Mouse (Mus musculus): ENCODE results near the gene Desi1.

Gene Desi1

DNA sequence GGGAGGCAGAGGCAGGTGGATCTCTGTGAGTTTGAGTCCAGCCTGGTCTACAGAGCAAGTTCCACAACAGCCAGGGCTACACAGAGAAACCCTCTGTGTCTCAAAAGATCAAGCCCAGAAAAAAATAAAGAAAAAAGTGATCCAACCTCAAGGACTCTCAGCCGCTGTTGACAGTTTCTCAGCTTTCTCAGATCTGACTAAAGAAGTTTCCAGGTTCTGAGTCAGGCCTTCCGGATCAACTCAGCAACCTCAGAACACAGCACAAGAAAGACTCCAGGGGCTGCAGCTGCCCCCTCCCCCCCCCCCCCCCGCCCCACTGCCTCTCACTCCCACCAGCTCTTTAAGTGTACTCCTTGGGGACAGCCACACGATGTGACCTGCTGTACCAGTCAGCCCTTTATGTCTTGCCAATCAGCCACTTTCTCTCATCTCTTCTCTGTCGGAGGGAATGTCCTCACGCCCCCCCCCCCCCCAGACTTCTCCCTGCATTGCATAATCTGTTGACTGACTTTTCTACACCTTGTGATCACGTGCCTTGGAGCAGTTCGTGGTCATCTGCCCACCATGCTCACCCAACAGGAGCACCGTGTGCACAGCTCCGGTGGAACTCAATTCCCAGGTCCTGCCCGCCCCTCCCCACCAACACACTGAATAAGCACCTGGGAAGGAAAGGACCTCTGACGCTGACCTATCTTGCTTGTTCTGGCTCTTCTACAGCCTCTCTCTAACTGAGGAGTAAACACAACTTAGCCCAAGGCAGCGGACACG lies 67.4 kb downstream of the Desi1 start:
- DNase-seq (ENCODE audit: low spot score): no peak

DNA sequence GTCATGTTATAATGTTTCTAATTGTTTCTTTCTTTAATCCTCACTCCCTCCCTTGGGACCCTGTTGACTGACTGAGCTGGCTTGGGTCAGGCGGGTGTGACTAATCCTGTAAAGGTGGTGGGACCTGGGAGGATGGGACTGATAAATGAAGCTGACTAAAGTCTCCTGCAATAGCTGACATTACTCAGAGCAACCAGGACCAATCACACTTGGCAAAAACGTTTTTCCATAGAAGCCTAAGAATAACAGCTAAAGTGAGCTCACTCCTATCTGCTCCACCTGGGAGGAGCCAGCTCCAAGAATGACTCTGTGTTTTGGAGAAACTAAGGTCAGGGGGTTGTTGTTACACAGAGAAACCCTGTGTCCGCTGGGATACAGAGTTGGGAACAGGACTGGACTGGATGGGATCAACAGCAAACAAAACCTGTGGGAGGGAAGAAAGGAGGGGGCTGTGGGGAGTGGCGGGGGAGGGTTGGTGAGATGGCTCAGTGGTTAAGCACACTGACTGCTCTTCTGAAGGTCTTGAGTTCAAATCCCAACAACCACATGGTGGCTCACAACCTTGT lies 68.6 kb downstream of the Desi1 start:
- DNase-seq (ENCODE audit: low spot score): no peak

DNA sequence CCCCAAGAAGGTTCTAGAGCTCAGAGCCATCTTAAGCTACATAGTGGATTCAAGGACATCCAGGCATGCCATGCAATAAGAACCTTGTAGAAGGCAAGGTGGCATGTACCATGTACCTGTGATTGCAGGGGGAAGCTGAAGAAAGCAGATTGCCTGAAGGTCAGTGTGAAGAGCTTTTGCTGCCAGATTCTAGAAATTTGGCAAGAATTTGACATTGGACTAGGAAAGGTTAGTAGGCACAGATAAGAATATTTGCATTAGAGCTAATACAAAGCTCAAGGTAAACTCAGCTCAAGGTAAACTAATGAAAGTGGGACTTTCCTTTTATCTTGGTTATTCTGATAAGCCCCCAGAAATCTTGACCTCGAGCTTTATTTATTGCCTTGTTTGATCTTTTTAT lies 69.4 kb downstream of the Desi1 start:
- DNase-seq (ENCODE audit: low spot score): no peak

DNA sequence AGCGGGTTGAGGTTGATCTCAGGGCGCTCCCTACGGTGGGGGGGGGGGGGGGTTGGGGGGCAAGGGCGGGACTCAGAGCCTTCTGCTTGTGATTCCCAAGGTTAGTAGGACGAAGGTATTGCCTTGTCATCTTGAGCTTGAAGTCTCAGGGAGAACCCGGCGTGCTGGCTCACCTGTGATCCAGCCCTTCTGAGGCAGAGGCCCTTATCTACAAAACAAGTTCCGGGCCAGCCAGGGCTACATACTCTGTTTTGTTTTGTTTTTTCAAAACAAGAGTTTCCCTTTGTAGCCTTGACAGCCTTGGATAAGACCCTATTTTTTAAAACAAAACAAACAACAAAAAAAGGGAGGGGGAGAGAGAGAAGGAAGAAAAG lies 72.6 kb downstream of the Desi1 start:
- no peak for DNase-seq (ENCODE audit: low spot score)

DNA sequence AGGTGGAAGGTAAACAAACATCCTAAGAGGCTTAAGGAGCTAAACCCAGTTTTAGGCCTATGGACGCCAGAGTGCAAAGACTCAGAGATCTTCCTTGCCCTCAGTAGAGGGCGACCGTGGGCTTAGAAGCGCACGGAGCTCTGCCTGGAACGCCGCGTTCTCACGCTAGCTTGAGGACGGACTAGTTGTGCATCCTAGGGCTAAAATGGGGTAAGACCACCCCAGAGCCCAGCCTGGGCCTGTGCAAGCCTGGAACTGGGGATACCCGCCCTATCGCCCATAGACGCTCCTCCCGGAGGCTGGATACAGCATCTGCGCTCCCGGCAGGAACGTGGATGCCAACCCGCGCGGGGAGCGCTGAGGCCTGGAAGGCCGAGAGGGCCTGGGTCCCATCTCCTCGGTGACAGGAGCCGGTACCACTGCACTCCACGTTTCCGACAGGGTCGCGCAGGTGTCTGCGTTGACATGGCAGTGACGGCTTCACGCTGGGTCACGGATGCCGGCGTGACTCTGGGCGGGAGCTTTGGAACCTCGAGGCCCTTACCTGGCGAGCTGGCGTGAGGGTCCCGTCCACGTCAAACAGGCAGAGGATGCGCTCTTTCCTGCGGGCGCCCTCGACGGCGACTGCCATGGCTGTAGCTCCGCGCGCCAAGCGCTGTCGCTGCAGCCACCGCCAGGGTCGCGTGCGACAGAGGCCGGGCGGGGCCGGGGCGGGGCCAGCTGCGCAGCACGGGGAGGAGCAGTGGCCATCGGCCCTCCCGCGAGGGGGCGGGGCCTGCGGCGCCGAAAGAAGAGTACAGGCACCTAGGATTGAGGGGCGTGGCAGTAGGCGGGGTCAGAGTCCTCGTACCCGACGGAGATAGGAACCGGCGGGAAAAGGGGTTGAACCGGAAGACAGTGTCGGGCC lies 73.2 kb downstream of the Desi1 start, which contains the start of gene Pmm1:
Pmm1 (minus strand) TSS at position 760 of the 907 bp plus-strand sequence.
- peak; percentile 84 for DNase-seq (ENCODE audit: low spot score)

DNA sequence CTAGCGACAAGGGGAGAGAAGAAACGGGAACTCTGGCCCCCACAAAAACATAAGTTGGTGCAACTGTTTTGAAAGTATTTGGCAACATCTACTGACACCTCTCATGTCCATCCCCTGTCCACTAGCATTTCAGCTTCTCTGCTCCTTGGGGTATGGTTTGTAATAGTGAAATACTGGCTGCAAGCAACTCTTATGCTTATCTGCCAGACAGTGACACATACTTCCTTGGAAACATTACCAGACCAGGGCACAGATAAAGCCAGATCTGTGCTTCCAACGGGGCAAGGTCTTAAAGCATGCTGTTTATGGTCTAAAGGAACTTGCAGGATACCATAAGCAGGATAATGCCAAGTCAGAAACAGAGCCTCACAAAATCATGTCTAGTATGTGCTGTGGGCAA lies 74.8 kb downstream of the Desi1 start:
- no peak for DNase-seq (ENCODE audit: low spot score)

DNA sequence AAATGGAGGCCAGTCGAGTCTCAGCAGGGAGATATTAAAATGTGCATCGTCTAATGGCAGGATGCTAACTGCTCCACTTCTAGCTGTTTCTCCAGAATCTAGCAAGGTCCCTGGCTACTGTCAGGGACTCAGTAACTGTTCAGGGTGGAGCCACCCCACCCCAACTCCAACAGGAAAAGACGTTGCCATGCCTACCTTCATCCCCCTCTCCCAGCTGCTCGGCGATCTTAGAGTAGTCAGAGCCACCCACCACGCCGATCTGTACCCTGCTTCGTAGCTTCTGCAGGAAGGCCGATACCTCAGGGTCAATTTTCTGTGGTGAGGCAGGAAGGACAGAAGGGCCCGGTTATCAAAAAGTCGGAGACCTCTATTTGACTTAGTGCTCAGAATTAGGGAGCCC lies 76.1 kb downstream of the Desi1 start:
- DNase-seq (ENCODE audit: low spot score): no peak

DNA sequence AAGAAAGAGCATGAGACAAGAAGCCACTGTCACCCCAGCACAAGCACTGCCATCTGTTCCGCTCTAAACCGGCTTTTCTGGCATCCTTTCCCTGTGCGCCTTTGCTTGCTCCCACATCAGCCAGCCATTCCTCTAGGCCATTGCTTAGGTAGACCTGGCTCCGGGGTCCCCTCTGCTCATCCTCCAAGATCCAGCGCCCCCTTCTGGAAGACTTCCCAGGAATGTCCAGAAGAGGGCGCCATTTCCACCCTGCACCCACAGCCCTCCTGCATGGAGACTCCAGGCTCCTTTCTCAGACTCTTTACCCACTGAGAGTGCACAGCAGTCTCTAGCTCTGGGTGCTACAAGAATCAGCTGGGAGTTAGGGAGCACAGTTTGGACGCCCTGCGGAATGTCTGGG lies 77.2 kb downstream of the Desi1 start:
- DNase-seq (ENCODE audit: low spot score): no peak

DNA sequence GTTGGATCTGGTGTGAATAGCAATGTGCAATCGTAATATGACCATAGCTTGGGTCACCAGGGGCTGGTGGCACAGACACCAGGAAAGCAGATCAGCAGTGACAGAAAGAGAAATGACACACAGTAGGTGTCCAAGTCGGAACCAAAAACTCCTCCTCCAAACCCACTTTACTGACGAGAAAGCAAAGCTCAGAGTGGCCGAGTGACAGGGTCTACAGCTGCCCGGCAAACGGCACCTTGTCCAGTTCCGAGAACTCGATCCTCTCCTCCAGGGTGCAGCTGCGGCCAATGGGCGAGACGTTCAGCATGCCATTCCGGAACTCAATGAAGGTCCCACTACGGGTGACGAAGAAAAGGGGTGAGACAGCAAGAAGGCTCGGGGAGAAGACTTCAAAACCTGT lies 78.2 kb downstream of the Desi1 start:
- no peak for DNase-seq (ENCODE audit: low spot score)

DNA sequence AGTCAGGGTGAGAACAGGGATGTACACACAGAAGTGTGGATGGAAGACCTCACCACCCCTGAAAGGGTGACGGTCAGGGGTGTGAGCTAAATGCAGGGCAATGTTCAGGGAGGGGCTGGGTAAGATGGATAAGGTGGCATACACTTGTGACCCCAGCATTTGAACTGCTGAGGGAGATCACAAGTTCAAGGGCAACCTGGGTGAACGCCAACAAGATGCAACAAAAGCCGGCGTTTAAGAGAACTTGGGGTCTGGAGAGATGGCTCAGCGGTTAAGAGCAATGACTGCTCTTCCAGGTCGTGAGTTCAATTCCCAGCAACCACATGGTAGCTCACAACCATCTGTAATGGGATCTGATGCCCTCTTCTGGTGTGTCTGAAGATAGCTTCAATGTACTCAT lies 78.9 kb downstream of the Desi1 start:
- no peak for DNase-seq (ENCODE audit: low spot score)

DNA sequence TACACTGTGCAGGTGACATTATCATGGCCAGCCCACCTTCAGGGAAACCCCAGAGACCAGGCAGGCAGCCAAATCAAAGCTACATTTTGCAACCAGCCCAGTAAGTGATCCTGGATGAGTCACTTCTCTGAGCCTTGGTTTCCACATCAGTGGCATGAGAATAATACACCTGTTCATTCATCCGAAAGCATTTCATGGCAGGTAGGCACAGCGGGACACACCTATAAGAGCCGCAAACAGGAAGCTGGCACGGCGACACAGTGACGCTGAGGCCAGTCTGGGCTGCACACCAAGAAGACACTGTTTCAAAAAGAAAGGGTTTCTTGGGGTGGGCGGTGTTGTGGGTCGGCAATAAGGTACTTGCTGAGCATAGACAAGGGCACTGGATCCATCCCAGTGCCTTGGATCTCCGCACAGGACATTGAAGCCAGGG lies 79.5 kb downstream of the Desi1 start:
- DNase-seq (ENCODE audit: low spot score): no peak

DNA sequence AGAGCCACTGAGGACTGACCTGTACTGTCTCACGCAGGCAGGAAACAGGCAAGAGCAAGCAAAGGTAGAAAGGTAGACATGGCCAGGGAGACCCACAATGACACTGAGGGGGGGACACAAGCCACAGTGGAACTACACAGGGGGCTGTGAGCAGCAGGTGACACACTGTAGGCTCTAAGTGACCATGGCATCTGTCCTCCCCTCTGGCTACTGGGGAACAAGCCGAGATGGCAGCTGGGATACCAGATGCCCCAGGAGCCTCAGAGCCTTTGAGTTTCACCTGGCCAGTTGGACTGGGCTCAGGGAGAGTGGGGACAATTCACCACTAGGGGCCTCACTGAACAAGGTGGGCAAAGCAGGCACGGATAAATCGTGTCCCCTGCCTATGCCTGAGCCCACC lies 81.4 kb downstream of the Desi1 start:
- DNase-seq (ENCODE audit: low spot score): no peak

DNA sequence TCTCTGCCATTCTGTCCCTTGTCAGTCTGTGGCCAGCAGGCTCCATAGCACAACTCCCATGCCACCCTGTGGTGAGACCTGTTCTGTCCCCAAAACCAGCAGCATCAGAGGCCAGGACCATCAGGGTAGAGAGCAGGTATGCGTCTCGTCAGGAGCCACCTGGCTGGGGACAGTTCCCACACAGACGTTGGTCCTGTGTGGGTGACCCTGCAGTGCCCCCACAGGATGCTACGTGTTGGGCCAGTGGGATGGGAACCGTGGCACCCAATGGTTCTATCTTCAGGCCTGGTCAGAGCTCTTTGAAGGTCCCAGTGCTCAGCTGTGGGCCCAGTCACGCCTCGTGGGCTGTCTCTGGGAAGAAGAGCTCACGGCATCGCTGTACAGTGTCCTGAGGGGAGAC lies 82.5 kb downstream of the Desi1 start:
- DNase-seq (ENCODE audit: low spot score): no peak

DNA sequence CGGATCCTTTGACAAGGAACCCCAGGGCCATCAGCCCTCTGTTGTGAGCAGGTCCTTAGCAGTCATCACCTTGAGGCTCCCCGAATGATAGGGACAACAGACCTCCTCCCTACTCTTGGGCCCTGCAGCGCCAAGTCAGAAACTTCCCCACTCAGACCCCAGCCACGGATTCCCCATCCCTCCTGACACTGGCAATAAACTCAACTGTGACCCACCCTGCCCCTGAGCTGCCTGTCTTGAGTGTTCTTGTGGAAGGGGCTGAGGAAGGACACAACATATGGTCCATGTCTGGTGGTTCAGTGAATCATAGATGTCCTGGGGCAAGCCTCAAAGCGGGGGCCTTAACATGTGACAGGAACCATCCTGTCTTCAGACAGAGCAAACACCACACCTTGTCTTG lies 82.9 kb downstream of the Desi1 start:
- DNase-seq (ENCODE audit: low spot score): no peak

DNA sequence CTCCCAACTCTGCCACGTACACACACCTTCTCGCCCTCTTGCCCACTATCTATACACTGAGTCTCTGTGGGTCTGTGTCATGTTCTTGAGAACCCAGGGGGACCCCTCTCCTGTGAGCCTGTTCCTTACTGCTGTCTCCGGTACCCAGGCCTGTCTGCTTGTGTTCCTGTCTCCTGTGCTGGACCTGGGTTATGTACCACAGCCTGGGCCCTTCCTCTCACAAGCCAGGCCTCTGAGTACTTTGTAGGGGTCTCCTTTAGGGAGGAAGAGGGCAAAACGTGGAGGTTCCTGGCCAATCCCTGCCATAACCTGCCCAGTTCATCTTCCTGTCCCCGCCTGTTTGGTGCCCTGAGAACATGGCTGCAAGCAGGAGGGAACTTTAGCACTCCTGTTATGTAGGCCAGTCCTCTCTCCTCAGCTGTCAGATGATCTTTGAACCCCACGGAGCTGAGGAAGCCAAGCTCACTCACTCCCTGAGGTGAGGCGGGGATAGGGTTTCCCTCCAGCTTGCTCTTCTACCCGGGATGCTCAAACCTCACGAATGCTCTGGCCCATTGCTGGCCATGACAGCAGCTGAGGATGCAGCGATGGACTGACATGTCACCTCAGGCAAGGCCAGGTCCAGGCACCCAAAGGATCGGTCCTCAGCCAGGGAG lies 84.1 kb downstream of the Desi1 start:
- DNase-seq (ENCODE audit: low spot score): no peak

DNA sequence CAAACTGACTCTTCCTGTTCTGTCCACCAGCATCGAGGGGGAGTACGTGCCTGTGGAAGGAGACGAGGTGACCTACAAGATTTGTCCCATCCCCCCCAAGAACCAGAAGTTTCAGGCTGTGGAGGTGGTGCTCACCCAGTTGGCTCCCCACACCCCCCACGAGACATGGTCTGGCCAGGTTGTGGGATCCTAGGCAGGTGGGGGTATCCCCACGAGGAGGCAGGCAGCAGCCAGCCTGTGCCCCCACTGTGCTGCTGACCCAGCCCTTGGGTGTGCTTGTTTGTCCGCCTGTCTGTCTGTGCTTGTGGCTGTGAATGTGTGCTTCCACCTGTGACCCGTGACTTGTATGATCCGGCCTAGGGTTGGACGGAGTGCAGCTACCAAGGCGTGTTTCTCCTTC lies 84.6 kb downstream of the Desi1 start:
- DNase-seq (ENCODE audit: low spot score): no peak

DNA sequence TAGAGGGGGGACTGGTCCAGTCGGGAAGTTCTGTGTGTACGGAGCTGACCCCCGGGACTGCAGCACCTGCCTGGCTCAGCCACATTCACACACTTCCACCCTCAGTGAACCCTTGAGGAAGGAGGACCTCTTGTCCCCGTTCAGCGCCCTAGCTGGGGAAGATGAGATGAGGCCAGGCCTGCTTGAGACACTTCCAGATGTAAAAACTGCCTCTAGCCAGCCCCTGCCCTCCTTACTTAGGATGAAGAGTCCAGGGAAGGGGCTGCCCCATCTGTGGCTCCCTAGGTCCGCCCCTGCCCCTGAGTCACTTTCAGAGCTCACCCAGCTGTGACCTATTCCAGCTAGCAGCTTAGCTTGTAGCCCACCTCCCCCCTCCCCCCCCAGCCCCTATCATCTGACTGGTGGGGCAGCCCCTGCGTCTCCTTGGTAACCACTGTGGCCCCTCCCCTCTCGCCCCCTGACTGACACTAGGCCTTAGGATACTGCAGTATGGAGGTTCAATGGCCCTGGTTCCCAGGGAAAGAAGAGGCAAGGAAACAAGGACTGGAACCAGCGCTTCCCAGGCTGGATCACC lies 90.4 kb downstream of the Desi1 start:
- no peak for DNase-seq (ENCODE audit: low spot score)

All from ovary, postnatal 10 days (tissue).